Mouse (Mus musculus): ENCODE data around the gene Tmem131. TPM values are rescaled to one million over a fixed set of nuclear protein-coding genes. Genes with fewer than 3 reads are reported as not detected.
A peak's percentile ranks its signal among the peaks of the same experiment; 100 is the strongest.
"Not testable (repeated sequence)": the region's sequence is repeated elsewhere in the genome, so short reads cannot be mapped to it uniquely, and the experiment has no call there.

Gene Tmem131
- polyA plus RNA-seq, 1 experiment from 2014 or later = 6.2 TPM

DNA sequence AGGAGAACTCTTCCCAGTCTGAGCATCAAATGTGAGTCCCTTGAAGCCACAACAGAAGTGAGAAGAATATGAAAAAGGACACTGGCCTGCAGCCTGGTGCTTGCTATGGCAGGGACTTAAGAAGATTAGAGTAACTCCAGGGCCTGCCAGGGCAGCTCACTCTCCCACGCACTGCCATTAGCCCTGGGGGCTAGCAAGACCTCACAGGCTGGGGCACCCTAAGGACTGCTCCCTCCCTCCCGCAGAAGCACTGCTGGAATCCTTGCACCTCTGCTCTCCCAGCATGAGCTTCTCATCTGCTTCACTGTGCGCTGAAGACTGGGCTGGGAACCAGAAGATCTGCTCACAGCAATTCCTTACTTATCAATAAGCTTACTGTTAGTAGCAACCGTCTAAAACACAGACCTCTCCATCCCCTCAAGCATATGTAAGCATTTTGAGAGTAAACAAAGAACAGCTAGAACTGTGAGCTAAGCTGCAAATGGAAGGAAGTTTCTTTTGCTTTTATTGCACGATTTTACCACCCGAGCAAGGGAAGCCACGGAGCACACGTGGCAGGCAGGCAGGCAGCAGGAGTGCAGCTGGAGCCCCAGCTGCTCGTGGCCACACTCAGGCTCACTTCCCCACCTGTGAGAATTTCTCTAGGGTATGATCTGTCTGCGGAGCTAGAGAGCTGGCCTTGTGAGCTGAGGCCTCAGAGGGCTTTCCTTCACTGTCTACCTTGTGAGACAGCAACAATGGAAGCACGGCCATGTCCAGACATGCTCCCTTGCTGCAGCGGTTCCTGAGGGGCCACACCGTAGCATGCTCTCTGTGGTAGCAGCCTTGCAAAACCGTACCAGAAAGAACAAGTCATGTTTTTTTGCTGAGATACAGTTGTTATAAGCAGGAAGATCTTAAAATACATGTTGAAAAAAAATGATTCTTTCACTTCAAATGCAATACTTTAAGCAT lies 112.3 kb downstream of the Tmem131 start:
- WGBS = 64% methylated on average over 14 of the region's 14 CpGs
- Histone ChIP-seq H3K4me1 (replicated peaks) (no peaks in the 10 kb centered on the region), H3K36me3 (peaks cover 55% of the 10 kb centered on the region), H3K4me2 (no peak overlapping the region), H3K27me3 (no peaks in the 10 kb centered on the region), H3K27ac (peak overlapping the region; percentile 41; the same call in 1 of the 2 replicates), H3K9ac (no peak overlapping the region), H3K9me3 (replicated peaks) (no peaks in the 10 kb centered on the region), H3K4me3 (no peak overlapping the region)
- ATAC-seq (replicated peaks; ENCODE audit: insufficient number of reproducible peaks, insufficient read depth, low FRiP score, low read depth) = no peak

DNA sequence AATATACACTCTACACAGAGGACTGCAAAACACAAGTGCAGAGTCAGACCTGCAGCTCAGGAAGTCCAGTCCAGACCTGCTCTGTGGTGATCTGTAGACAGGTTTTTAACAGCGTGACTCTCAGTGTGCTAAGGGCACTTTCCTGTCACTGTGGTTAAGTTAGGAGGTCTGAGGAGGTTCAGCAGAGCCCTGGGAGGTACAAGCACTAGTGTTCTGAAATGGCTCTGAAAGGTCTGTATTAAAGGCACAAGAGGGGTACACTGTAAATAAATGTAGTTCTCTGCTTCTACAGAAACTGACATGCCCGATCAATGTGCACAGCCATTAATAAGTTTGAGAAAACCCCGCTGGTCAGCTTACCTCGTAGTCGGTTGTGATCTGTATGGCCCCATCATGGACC lies 119.1 kb downstream of the Tmem131 start:
- 88% methylated on average over 5 of the region's 5 CpGs for WGBS
- H3K27me3 ChIP-seq = no peaks in the 10 kb centered on the region
- H3K4me2 ChIP-seq = no peak overlapping the region
- peaks cover 76% of the 10 kb centered on the region for H3K36me3 ChIP-seq
- H3K27ac ChIP-seq = no peak overlapping the region
- no peak overlapping the region for H3K4me3 ChIP-seq
- no peaks in the 10 kb centered on the region for H3K4me1 ChIP-seq (replicated peaks)
- no peak overlapping the region for H3K9ac ChIP-seq
- H3K9me3 ChIP-seq (replicated peaks) = no peaks in the 10 kb centered on the region
- ATAC-seq (replicated peaks; ENCODE audit: insufficient number of reproducible peaks, insufficient read depth, low FRiP score, low read depth) = no peak

DNA sequence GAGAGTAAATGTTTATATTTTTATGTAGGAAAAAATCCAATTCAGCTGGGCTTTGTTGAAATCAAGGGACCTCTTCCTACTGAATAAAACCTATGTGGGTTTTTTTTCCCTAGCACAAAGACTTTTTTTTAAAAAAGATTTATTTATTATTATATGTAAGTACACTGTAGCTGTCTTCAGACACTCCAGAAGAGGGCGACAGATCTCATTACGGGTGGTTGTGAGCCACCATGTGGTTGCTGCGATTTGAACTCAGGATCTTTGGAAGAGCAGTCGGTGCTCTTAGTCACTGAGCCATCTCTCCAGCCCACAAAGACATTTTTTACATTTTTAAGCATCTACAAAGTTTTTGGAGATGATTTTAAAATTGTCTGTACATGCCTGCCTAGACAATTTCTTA lies 121.5 kb downstream of the Tmem131 start:
- peaks cover 82% of the 10 kb centered on the region for H3K36me3 ChIP-seq
- not testable (repeated sequence) for H3K27me3 ChIP-seq; H3K9ac ChIP-seq; H3K4me1 ChIP-seq (replicated peaks); H3K9me3 ChIP-seq (replicated peaks); ATAC-seq (replicated peaks; ENCODE audit: insufficient number of reproducible peaks, insufficient read depth, low FRiP score, low read depth); H3K4me3 ChIP-seq; H3K4me2 ChIP-seq; H3K27ac ChIP-seq
- 87% methylated on average over 4 of the region's 4 CpGs for WGBS

DNA sequence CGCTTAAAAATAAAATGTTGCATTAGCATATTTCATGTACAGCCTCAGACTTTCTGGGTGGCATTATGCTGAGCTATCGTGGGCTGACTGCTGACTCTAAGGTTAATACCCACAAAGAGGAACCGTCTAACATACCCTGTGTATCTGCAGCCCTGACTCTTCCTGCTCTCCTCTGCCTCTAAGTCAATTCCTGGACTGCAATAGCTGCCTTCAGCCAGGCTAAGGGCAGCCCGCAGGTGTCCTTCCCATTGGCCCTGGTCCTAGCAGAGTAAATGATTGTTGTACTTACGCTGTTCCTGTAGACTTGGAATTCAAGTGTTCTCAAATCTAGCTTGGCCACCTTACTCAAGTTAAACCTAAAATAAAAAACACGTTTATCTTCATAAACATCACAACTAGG lies 128.3 kb downstream of the Tmem131 start:
- Histone ChIP-seq H3K27ac (no peak overlapping the region), H3K4me3 (no peak overlapping the region), H3K36me3 (peaks cover 54% of the 10 kb centered on the region), H3K4me1 (replicated peaks) (peaks cover 11% of the 10 kb centered on the region), H3K4me2 (no peak overlapping the region), H3K9ac (no peak overlapping the region), H3K9me3 (replicated peaks) (no peaks in the 10 kb centered on the region), H3K27me3 (no peaks in the 10 kb centered on the region)
- no peak for ATAC-seq (replicated peaks; ENCODE audit: insufficient number of reproducible peaks, insufficient read depth, low FRiP score, low read depth)
- WGBS = 83% methylated on average over 6 of the region's 6 CpGs

DNA sequence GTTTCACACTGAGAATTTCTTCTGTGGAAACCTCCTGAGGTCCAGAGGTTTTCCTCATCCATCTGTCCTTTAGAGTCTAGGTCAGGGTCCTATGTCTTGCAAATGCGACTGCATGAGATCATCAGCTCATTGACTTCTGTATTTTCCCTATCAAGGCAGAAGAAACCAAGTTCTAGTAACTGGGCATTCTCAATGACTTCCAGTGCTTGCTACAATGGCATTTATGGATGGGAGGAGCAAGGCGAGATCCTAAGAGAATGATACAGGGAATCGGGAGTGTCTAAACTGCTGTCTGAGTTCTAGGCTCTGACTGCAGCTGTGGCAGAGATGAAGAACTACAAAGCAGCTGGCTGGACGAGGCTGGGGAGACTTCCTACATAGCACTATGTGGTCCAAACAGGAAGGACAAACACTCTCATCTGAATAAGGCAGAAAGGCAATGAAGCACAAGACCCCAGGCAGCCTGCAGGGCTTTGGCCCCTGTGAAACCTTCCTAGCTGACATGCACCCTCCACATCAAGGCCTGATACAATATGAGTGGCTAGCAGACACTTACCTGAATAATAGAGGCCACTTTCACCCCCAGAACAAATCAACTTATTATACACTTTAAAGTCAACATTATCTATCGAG lies 129.1 kb downstream of the Tmem131 start:
- Histone ChIP-seq H3K4me2 (no peak overlapping the region), H3K27me3 (no peaks in the 10 kb centered on the region), H3K9me3 (replicated peaks) (no peaks in the 10 kb centered on the region), H3K4me1 (replicated peaks) (peaks cover 11% of the 10 kb centered on the region), H3K27ac (no peak overlapping the region), H3K4me3 (no peak overlapping the region), H3K36me3 (peaks cover 56% of the 10 kb centered on the region), H3K9ac (no peak overlapping the region)
- WGBS = 68% methylated on average over 5 of the region's 5 CpGs
- no peak for ATAC-seq (replicated peaks; ENCODE audit: insufficient number of reproducible peaks, insufficient read depth, low FRiP score, low read depth)

DNA sequence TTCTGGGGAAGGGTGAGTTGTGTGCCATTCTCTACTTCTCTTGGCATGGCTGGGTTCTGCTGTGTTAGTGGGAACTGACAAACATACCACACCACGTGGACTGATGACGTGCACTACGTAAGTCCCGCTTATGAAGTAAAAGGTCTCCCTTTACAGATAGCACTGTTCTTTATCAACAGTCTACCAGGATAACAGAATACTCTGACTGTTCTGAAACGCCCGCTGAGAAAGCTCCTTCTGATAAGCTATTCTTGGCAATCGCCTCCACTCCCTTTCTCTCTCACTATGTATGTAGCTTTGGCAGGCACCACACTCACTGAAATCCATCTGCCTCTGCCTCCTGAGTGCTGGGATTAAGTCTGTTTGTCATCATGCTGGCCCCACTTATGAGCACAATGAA lies 130.1 kb downstream of the Tmem131 start:
- no peaks in the 10 kb centered on the region for H3K9me3 ChIP-seq (replicated peaks)
- H3K9ac ChIP-seq = no peak overlapping the region
- H3K27me3 ChIP-seq = no peaks in the 10 kb centered on the region
- no peak overlapping the region for H3K4me3 ChIP-seq
- H3K36me3 ChIP-seq = peaks cover 57% of the 10 kb centered on the region
- peak overlapping the region; percentile 27; the same call in 1 of the 2 replicates for H3K4me2 ChIP-seq
- WGBS = 21% methylated on average over 7 of the region's 7 CpGs
- H3K4me1 ChIP-seq (replicated peaks) = peaks cover 11% of the 10 kb centered on the region
- H3K27ac ChIP-seq = peak overlapping the region; percentile 43
- peak; percentile 72 for ATAC-seq (replicated peaks; ENCODE audit: insufficient number of reproducible peaks, insufficient read depth, low FRiP score, low read depth)

DNA sequence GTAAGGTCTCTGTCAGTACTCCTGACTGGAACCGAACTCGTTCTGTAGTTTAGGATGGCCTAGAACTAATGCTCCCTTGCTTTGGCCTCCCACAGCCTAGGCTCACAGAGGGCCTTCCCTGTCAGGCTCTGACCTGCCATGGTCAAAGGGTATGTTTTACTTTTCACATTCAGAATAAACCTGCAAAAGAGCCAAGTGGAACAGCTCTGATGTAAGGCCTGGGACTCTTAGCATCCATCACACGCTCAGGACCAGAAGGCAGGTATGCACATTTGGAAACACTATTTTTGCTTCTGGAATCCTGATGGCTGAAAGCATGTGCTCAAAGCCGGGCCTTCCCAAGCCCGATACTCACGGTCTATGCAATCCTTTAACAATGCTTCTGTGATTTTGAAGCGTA lies 131.7 kb downstream of the Tmem131 start:
- H3K27me3 ChIP-seq = no peaks in the 10 kb centered on the region
- no peak overlapping the region for H3K4me3 ChIP-seq
- H3K4me2 ChIP-seq = no peak overlapping the region
- 89% methylated on average over 7 of the region's 7 CpGs for WGBS
- no peak overlapping the region for H3K9ac ChIP-seq
- H3K9me3 ChIP-seq (replicated peaks) = no peaks in the 10 kb centered on the region
- peaks cover 11% of the 10 kb centered on the region for H3K4me1 ChIP-seq (replicated peaks)
- H3K27ac ChIP-seq = no peak overlapping the region
- peaks cover 61% of the 10 kb centered on the region for H3K36me3 ChIP-seq
- ATAC-seq (replicated peaks; ENCODE audit: insufficient number of reproducible peaks, insufficient read depth, low FRiP score, low read depth) = no peak

DNA sequence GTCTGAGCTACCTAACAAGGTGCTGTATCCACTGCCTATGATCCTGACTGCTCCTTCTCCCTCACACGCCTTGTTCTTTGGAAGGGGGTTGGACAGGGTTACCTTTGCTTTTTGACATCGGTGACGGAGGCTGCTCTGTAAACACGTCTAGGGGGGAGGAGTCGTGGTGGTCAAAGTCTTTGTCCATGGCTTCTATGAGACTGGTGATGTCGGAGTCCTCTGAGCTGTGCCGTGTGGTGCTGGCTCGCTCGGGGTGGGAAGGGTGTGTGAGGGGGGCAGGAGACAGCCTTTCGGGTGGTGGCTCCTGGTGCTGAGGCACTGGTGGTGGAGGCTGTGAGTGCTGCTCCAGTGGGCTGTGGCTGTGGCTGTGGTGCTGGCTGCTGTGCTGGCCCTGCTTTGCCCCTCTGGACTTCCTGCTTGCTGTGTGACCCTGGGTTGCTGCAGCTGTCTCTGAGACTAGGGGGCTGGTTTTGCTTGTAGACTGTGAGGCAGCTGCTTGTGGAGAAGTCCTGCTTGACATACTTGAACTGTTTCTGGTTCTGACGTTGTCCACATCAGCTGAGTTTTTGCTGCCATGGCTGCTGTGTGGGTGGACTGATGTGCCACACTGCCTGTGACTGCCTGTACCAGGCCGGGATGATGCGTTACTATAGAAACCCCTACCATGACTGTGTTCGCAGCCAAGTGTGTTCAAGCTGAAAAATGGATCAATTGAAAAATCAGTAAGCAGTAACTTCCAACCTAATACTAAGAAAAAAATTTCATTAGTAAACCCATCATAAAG lies 135.5 kb downstream of the Tmem131 start:
- Histone ChIP-seq H3K27ac (no peak overlapping the region), H3K36me3 (peaks cover 86% of the 10 kb centered on the region), H3K4me3 (no peak overlapping the region), H3K27me3 (no peaks in the 10 kb centered on the region), H3K4me2 (no peak overlapping the region), H3K9me3 (replicated peaks) (no peaks in the 10 kb centered on the region), H3K4me1 (replicated peaks) (no peaks in the 10 kb centered on the region), H3K9ac (no peak overlapping the region)
- WGBS = 93% methylated on average over 14 of the region's 14 CpGs
- no peak for ATAC-seq (replicated peaks; ENCODE audit: insufficient number of reproducible peaks, insufficient read depth, low FRiP score, low read depth)

DNA sequence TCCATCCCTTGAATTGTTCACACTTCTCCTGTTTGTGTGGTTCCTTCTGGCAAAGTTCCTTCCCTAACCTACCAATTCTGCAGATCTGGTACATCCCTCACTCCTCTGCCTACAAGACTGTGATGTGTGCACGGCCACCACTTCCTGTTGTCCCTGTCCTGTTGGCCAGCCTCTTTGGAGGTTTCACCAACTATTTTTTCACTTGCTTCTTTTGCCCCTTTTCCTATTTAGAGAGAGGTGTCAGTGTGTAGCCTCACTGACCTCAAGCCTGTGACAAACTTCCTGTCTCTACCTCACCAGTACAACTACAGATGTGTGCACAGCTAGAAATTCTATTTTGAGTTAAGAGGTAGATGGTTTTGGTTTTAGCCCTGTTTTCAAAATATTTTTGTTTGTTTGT lies 136.4 kb downstream of the Tmem131 start:
- Histone ChIP-seq H3K27me3 (no peaks in the 10 kb centered on the region), H3K4me1 (replicated peaks) (no peaks in the 10 kb centered on the region), H3K36me3 (peaks cover 88% of the 10 kb centered on the region), H3K9me3 (replicated peaks) (no peaks in the 10 kb centered on the region), H3K27ac (no peak overlapping the region), H3K9ac (no peak overlapping the region), H3K4me2 (no peak overlapping the region), H3K4me3 (no peak overlapping the region)
- ATAC-seq (replicated peaks; ENCODE audit: insufficient number of reproducible peaks, insufficient read depth, low FRiP score, low read depth) = no peak
- 71% methylated on average over 1 of the region's 1 CpGs for WGBS

DNA sequence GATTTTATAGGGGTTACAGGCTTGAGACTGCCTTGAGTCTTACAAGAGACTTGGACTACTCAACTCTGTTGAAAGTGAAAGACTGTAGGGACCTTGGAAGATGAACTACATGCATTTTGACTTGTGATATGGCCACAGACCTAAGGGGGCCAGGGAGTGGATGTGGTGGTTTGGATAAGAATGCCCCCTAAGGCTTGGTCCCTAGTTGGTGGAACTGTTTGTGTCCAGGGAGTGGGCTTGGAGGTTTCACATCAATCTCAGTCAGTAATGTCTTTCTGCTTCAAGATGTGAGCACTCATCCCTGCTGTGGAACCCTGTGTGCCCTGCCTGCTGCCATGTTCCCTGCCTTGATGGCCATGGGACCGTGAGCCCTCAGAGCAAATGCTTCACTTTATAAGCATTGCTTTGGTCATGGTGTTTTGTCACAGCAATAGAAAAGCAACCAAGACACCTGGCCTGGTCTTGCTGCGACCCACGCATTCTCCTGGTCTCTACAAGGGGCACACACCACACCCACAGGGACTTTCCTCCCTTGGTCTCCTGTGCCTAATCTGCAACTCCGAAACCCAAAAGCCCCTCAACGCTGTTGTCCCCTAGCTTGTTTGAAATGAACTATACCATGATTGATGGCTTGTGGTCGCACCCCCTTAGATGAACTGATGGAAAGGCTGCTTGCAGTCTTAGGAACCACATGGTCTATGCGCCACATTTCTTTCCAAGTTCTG lies 137.1 kb downstream of the Tmem131 start:
- peaks cover 88% of the 10 kb centered on the region for H3K36me3 ChIP-seq
- no peaks in the 10 kb centered on the region for H3K9me3 ChIP-seq (replicated peaks)
- H3K9ac ChIP-seq = no peak overlapping the region
- no peak overlapping the region for H3K27ac ChIP-seq
- no peaks in the 10 kb centered on the region for H3K4me1 ChIP-seq (replicated peaks)
- no peak overlapping the region for H3K4me3 ChIP-seq
- no peak for ATAC-seq (replicated peaks; ENCODE audit: insufficient number of reproducible peaks, insufficient read depth, low FRiP score, low read depth)
- WGBS = 96% methylated on average over 7 of the region's 7 CpGs
- no peaks in the 10 kb centered on the region for H3K27me3 ChIP-seq
- no peak overlapping the region for H3K4me2 ChIP-seq

DNA sequence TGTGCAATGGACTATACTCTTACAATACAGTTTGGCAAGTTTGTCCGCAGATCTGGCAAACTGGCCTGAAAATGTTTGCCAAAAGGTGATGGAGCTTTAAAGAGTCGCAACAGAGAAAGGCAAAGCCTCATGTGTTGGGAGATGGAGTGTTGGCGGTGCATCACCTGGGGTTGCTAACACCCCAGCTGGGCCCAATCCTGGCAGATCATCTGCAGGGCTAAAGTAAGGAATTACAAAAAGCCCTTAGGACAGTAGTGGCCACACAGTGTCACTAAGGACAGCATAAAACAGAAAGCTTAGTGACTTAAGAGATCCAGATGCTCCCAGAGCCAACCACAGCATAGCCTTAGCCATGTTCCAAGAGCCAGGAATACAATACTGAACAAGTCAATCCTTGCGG lies 138.6 kb downstream of the Tmem131 start:
- Histone ChIP-seq H3K36me3 (peaks cover 78% of the 10 kb centered on the region), H3K9ac (no peak overlapping the region), H3K27ac (no peak overlapping the region), H3K4me3 (no peak overlapping the region), H3K9me3 (replicated peaks) (no peaks in the 10 kb centered on the region), H3K4me2 (no peak overlapping the region), H3K4me1 (replicated peaks) (no peaks in the 10 kb centered on the region), H3K27me3 (no peaks in the 10 kb centered on the region)
- WGBS = 93% methylated on average over 4 of the region's 4 CpGs
- ATAC-seq (replicated peaks; ENCODE audit: insufficient number of reproducible peaks, insufficient read depth, low FRiP score, low read depth) = no peak

All from heart, embryonic 15.5 days (tissue).